Mouse (Mus musculus) stomach, postnatal 0 days (tissue): ENCODE measurements around the gene Tm6sf1.

Experiments
- CTCF ChIP-seq: IDR thresholded peaks from 2 replicates; pipeline ENCODE4 v1.5.1; 2016; ENCODE audit warnings: antibody characterized with exemption, low read depth, mild to moderate bottlenecking, moderate library complexity
- EP300 ChIP-seq: optimal IDR thresholded peaks from 2 replicates; pipeline ENCODE3; 2016; ENCODE audit warnings: antibody characterized with exemption

- TF ChIP-seq CTCF (no peak), EP300 (no peak)
Observed at GRCm38 (mm10) chr7:81827806-81828667, 30.8 kb upstream of the Tm6sf1 start.
